Mouse (Mus musculus) adrenal gland, postnatal 14 days (tissue): ENCODE data around the gene Pde4d. TPM values are rescaled to one million over a fixed set of nuclear protein-coding genes. Genes with fewer than 3 reads are reported as not detected.

ENCODE experiments used
- DNase-seq: peaks from one replicate; pipeline ENCODE4 v3.0.0; 2021; ENCODE audit warnings: mixed read lengths
- total RNA-seq: library from RNA; stranded (reverse); gene quantifications from 2 replicates; pipeline ENCODE4 v1.2.3, GENCODE M21; 2021

Gene Pde4d
- total RNA-seq, 1 experiment from 2014 or later, result 67.1 TPM

DNA sequence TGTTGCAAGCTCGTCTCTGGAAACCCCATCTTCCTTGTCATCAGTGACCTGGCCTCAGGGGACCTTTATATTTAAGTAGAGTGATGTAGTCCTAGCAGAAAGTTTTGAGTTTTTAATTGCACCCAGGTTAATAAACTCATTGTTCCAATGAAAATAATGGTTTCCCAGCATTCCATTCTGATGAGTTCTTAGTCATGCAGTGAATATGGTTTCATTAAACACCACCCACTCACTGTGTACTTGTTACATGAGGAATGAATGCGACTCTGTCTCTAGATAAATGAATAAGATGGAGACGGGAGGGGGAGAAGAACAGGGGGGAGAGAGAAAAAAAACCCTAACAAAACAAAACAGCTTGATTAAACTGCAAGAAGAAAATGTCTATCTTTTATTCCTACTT, 148.9 kb downstream of the Pde4d start:
- no peak for DNase-seq

DNA sequence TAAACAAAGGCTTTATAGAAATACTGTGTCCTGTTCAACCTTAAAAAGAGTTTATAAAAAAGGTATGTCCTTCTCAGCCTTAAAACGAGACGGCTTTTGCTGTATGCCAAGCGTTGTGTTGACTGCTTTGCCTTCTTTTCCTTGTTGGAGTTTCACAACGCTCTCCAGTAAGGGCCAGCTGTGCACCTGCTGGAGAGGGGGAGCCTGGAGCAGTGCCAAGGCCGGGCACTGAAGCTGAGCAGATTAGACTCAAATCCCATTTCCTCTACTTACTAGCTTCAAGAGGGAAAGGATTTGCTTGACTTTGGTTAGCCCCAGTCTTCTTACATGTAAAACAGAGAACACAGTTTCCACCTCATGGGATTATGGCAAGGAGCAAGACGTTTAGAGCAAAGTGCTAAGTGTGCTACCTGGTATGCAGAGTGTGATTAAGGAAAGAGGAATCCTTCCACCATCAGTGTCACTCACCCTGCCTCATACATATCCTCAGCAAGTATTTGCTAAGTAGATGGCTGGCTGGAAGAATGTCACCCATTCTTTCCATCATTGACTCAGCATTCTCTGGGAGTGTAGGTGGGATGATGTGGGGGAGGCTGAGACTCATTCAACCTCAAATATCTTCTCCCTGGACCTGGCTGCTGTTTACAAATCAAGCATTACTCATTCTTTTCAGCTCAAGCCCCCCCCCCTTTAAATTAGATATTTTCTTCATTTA, 149.6 kb downstream of the Pde4d start:
- no peak for DNase-seq

GRCm38 (mm10) chr13:108601021-108601420, 151.3 kb downstream of the Pde4d start:
- no peak for DNase-seq

DNA sequence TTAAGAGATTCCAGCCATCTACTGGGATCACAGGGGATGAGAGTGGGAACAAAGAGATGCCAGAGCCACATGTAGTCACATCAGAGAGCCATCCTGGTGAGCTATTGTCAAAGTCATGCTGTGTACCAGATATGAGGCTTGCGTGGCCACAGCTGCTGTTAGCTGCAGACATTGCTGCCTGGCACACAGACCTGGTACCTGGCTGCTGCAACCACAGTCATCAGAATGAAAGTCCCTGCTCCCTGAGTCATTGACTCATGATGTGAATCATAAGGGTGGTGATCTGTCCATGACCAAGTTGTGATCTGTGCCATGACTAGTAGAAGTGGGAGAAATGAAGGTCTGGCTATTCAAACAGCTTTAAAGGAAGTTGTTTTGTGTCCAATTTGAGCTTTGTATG, 153.8 kb downstream of the Pde4d start:
- no peak for DNase-seq

- DNase-seq, result no peak
These were observed 154.5 kb downstream of the Pde4d start for GRCm38 (mm10) chr13:108604213-108604612.

- DNase-seq, result no peak
These were observed 168.5 kb downstream of the Pde4d start for GRCm38 (mm10) chr13:108618207-108618606.

GRCm38 (mm10) chr13:108622681-108623080, 172.9 kb downstream of the Pde4d start:
- DNase-seq, result no peak

DNA sequence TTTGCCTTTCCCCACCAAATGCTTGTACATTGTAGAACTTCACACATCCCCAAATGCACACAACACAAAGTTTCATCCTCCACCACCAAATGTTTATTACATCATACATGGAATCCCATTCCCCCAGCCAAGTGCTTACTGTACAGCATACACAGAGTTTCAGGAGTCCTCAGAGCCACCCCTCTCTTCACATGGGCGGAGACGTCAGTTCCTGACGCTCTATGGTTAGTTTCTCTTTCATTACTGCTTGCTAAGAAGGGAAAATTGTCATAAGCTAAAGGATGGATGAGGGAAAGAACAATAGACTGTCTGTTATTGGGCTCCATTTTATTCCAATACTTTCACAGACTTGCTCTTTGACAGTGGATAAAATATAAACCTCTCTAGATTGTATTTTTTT, 174.2 kb downstream of the Pde4d start:
- no peak for DNase-seq

- DNase-seq, result no peak
These were observed 176.4 kb downstream of the Pde4d start for GRCm38 (mm10) chr13:108626166-108626565.

GRCm38 (mm10) chr13:108628501-108628900, 178.8 kb downstream of the Pde4d start:
- DNase-seq, result no peak

GRCm38 (mm10) chr13:108630576-108630975, 180.8 kb downstream of the Pde4d start:
- DNase-seq, result no peak

DNA sequence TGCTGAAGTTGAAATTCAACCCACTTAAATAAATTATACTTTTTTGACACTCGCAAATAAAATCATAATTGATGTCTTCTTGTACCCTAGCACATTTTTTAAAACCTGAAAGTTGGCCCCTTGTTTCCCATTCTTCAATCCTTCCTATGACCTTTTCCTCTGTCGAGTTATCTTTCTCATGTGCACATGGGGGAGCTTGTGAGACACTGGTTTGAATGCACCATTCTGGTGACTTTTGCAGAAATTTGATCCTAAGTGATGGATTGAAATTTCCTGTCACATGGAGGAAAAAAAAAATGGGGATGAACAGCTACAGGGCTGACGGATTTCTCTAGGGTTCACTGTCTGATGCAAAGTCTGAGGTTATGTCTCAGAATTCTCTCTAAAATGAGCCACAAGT, 181.5 kb downstream of the Pde4d start:
- DNase-seq, result no peak

- no peak for DNase-seq
These were observed 186.8 kb downstream of the Pde4d start for GRCm38 (mm10) chr13:108636526-108636925.

DNA sequence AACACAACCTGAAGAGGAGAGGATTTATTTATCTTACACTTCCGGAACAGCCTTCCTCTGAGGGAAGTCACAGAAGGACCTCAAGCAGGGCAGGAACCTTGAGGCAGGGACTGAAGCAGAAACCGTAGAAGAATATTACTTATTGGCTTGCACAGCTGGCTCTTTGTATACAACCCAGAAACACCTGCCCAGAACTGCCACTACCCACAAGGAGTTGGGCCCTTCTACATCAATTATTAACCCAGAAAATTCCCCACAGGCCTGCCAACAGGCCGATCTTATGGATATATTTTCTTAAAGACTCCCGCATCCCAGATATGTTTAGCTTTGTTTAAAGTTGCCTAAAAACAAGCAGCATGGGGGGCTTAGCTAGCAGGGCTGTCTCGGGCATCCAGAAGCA, 192.5 kb downstream of the Pde4d start:
- DNase-seq, result no peak

DNA sequence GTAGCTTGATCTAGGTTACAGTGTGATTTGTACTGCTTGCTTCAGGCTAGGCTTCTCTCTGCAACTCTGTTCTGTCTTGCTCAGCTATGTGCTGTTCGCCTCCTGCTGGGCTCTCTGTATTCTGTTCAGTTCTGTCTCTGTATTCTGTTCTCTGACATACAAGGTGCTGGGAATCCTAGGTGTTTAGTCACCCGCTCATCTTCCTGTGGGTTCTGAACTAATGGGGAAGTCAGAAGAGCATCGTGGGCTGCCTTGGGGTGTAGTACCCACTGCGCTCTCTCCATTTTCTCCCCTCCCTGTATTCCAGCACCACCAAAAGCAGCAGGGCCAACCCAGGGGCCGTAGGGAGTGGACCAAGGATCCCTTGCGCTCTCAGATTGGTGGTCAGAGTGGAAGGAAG, 197.1 kb downstream of the Pde4d start:
- DNase-seq, result no peak

- DNase-seq, result no peak
These were observed 197.5 kb downstream of the Pde4d start for GRCm38 (mm10) chr13:108647239-108647638.

DNA sequence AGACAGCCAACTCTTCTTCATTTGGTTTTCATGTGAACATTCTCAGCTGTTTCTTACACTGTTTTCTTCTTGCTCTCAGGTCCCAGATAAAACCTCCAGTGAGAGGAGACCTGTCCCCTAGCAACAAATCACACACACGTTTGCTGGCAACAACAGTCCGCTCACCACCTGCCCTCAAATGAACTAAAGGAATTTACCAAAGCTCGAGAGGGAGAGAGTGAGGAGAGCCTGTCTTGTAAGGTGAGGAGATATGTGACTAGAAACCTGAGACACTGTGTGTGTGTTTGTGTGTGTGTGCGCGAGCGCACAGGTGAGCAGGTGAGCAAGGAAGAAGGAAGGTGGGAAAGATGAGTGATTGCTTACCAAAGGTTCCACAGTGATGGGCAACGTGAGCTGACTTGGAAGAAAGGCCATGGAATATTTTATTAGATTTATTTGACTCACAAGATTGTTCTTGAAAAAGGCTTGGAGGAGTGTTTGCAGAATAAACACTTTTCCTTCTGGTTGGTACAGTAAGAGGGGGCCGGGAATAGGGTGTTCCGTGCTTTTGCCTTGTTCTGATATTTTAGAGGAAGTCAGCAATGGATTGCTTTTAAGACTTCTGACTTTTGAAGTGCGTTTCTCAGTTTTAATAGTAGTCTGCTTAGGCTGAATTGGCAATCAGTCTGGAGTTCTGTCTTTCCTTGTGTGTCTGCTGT, 204.4 kb downstream of the Pde4d start:
- no peak for DNase-seq

GRCm38 (mm10) chr13:108666579-108666978, 216.8 kb downstream of the Pde4d start:
- no peak for DNase-seq

DNA sequence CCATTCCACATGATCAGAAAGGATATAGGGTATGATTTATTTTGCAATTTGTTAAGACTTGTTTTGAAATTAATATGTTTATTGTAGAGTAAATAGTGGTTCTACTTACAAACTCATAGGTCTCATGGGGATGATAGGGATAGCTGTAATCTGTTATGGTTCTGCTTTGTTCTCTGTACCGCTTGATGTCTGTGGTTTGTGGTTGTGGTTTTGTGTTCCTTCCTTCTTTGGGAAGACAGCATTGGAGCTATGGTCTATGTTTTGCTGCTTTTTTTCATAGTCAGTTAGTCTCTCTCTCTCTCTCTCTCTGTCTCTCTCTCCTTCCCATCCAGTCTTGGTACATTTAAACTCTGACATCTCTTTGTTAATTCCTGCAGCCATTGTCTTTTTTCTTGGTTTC, 217.3 kb downstream of the Pde4d start:
- no peak for DNase-seq

GRCm38 (mm10) chr13:108677056-108677455, 227.3 kb downstream of the Pde4d start:
- no peak for DNase-seq

- DNase-seq, result no peak
These were observed 233.3 kb downstream of the Pde4d start for GRCm38 (mm10) chr13:108683018-108683417.

DNA sequence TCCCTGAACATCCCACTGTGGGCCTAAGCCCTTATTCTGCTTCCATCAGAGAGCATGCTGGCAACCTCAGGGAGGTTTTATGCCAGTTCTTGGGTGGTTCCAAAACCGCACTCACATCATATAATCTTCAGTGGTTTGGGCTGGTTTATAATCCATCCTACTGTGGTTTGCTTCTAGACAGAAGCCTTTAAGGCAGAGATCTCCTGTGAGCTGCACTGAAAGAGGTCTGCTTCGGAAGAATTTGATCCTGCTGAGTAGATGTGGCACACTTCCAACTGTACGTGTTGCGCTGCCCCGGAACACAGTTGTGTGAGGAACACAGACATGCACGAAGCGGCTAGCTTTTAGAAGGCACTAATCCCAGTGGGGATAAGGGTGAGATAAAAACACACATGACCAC, 236.1 kb downstream of the Pde4d start:
- no peak for DNase-seq

- DNase-seq, result no peak
These were observed 236.5 kb downstream of the Pde4d start for GRCm38 (mm10) chr13:108686262-108686661.

GRCm38 (mm10) chr13:108686807-108687206, 237.1 kb downstream of the Pde4d start:
- no peak for DNase-seq
